Mouse (Mus musculus) layer of hippocampus, adult 18-20 months (tissue): Measurements from ENCODE around the gene Prkrip1. TPM values are rescaled to one million over a fixed set of nuclear protein-coding genes. Genes with fewer than 3 reads are reported as not detected.
"Not testable (repeated sequence)": the region's sequence is repeated elsewhere in the genome, so short reads cannot be mapped to it uniquely, and the experiment has no call there.

ENCODE experiments used
- DNase-seq, 2 experiments: peaks; one replicate each; pipeline ENCODE4 v3.0.0; 2022; ENCODE audit warnings: low spot score in 2 of 2
- total RNA-seq, 2 experiments: library from RNA; stranded (reverse); gene quantifications; 2 replicates each; pipeline ENCODE4 v1.2.3; 2021

The Prkrip1 gene
- total RNA-seq, 2 experiments from 2014 or later: 38.4 to 45.9 TPM

DNA sequence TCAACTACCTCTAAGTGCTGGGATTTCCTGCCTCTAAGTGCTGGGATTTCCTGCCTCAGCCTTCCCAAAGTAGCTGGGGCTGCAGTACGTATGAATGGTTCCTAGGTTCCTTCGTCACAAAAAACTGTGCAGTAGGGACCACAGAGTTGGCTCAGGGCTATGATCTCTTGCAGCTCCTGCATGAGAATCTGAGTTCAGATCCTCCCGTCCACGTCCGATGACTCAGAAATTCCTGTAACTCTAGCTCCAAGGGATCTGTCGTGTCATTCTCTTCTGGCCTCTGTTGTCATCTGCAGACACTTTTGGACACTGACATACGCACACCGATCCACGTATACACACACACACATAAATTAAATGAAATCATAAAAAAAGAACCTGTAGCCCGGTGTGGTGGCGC lies 14.0 kb upstream of the Prkrip1 start:
- DNase-seq: no peak

- DNase-seq: not testable (repeated sequence)
Measured at GRCm38 (mm10) chr5:136211341-136212102, 12.8 kb upstream of the Prkrip1 start.

- no peak for DNase-seq
Measured at GRCm38 (mm10) chr5:136210549-136210948, 11.8 kb upstream of the Prkrip1 start.

DNA sequence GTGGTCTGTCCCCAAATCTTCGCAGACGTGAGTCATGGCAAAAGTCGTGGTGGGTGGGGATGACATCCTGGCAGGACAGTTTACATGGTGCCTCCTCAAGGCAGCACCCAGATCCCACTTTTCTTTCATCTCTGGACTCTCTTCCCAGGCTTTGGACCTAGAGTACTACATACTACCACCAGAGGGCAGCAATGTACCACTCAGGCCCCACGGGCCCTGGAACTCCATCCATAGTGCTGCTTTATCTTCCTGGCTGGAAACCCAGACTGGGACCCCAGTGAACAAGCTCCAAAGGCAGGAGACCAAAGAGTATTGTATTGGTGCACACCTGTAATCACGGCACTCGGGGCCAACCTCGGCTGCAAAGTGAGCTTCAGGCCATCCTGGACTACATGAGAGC lies 3.1 kb upstream of the Prkrip1 start:
- peak; percentile 61 to 90 for DNase-seq

DNA sequence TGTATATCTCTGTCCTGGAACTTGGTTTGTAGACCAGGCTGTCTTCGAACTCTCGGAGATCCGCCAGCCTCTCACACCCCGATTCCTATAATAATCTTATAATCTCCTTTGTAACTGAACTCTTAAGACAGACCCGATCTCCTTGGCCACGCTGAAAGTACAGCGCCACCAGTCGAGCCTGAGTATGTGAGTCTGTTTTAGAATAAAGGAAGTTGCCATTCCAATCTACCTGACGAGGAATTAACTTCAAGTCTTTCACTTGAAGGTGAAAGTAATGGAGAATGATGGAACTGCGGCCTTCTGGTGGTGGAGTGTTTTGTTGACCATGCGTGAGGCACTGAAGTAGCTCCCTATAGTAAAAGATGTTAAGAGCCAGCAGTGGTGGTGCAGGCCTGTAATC lies 763 bp upstream of the Prkrip1 start:
- no peak for DNase-seq

DNA sequence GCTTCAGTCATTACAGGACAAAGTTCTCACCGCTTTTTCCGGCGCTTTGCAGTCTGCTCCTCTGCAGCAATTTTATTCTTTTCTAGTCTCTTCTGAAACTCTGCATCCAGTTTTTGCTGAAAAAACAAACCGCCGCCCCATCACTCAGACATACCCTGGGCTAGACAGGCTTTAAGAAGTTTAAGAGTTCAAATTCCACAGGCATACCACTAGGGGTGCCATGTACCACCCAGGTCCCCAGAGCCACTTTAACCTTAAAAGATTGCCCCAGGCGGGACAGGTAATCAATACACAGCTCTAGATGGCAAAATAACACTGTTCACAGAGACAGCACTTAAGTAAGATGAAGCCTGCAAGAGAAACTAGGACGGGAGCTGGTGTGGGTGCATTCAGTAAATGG lies 6.9 kb downstream of the Prkrip1 start:
- no peak for DNase-seq

- peak in 1 of 2 experiments; percentile 78 for DNase-seq
Measured at GRCm38 (mm10) chr5:136186723-136187122, 12.0 kb downstream of the Prkrip1 start.

- no peak for DNase-seq
Measured at GRCm38 (mm10) chr5:136183766-136184165, 15.0 kb downstream of the Prkrip1 start.

DNA sequence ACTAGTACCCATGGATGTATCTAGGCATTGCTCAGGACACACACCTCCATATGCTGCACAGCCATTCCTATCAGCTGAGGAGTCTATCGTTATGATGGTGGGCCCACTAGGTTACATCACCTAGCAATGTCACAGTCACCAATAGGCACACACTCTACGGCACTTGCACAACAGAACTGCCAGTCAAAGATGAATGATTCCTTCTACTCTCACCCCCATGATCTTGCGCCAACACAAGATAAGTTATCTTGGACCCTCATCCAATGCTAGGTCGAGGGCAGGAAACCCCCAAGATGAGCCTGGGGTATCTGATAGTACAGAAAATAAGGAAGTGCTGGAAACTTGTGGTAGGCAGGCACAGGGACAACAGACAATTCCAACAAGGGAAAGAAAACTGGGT lies 15.9 kb downstream of the Prkrip1 start:
- no peak for DNase-seq

- peak; percentile 60 to 81 for DNase-seq
Measured at GRCm38 (mm10) chr5:136182049-136182448, 16.7 kb downstream of the Prkrip1 start.

- peak; percentile 45 to 74 for DNase-seq
Measured at GRCm38 (mm10) chr5:136181197-136181596, 17.6 kb downstream of the Prkrip1 start.

GRCm38 (mm10) chr5:136179594-136179993 lies 19.2 kb downstream of the Prkrip1 start:
- no peak for DNase-seq

DNA sequence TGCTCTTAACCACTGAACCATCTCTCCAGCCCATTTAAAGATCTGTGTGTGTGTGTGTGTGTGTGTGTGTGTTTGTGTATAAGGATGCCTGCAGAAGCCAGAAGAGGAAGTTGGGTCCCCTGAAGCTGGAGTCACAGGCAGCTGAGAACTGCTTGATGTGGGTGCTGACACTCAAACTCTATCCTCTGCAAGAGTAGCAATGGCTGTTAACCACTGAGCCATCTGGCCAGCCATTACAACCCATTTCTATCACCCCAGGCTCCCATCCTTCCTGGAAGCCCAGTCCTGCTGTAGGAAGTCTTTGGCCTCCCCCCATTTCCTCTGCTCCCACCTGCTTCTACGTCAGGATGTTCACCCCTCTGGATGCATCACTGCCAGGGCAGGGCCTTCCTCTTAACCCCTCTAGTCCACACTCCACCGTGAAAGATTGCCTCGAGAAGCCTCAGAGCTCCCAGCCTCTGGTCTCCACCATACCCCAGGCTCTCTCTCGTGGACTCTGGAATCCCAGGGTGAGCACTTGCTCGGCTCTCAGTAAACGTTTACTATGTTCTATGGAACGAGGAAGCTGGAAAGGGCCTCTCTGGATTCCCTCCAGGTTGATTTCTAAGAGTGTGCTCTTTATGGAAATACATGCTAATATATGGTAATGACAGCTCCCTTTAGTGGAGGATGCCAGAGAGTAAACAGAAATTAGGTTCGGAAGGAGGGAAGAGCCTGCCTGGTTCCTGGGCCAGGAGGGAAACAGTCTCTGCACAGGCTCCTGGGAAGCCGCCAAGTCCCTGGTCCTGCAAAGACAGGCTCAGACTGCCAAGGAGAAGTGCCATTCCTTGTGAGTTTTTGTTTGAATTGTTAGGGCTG lies 24.9 kb downstream of the Prkrip1 start:
- DNase-seq: peak in 1 of 2 experiments; percentile 73

DNA sequence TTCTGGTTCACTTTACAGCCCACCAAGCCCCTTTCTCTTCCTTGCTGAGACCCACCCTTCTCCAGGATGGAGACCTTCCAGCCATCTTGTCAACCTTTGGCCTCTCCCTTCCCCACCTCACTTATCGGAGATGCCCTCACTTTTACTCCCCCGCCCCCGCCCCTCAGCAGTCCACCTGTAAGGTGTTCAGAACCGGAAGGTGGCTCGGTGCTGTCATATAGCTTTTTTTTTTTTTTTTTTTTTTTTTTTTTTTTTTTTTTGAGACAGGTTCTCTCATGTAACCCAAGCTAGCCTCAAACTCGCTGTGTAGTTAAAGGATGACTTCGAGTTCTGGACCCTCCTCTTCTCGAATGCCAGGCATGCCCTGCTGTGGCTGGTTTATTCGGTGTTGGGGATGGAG lies 25.8 kb downstream of the Prkrip1 start:
- DNase-seq: no peak

- DNase-seq: peak; percentile 43 to 44
Measured at GRCm38 (mm10) chr5:136171363-136172341, 27.1 kb downstream of the Prkrip1 start.

DNA sequence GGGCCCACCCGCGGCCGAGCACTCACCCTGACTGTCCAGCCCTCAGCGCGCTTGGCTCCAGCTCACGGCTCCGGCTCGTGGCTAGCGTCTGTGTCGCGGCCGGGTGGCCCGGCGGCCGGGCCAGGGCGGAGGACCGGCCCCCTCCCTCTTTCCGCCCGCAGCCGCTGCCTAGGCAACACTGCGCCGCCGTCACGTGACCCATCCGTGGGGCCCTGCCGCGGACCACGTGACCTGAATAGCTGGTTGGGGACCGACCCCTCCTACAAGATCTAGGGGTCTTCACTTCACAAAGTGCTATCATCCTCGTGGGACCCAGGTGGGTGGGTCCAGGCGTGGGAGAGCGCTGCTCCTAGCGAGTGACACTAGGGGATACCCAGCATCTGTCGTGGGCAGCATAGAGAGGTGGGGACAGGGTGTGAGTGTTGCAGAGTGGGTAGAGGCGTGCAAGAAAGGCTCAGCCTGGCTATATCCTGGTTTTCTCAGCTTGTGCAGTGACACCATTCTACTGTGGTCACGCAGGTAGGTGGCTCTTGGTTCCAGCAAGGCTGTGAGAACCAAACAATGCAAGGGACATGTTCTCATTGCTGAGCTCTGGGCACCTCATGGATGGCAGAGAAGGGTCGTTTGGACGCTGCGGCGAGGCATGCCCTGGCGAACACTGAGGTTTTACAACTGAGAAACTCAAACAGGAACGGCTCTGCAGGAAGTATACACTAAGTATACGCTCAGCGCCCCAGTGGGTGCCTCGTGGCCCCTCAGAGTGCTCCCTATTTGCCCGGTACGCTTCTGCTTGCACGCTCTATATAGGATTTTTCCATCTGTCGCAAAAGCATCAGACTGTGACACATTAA lies 28.0 kb downstream of the Prkrip1 start, which contains the start of gene Orai2:
TSS of gene Orai2 (minus strand) at position 202 of the 851 bp plus-strand sequence.
- peak; percentile 83 to 92 for DNase-seq

GRCm38 (mm10) chr5:136169626-136170511 lies 28.9 kb downstream of the Prkrip1 start:
- DNase-seq: peak in 1 of 2 experiments; percentile 46

- no peak for DNase-seq
Measured at GRCm38 (mm10) chr5:136168071-136168470, 30.7 kb downstream of the Prkrip1 start.

GRCm38 (mm10) chr5:136167296-136167695 lies 31.5 kb downstream of the Prkrip1 start:
- no peak for DNase-seq
